Mouse (Mus musculus) C2C12 (cell line): Measurements from ENCODE around the gene Arhgef3.

Experiments used
- CEBPB ChIP-seq: IDR thresholded peaks from one replicate; pipeline ENCODE4 v1.6.1; 2011; ENCODE audit warnings: low read depth, mild to moderate bottlenecking, control low read depth, moderate library complexity
- CTCF ChIP-seq: IDR thresholded peaks from one replicate; pipeline ENCODE4 v1.5.1; 2011; ENCODE audit not compliant: control insufficient read depth, insufficient read depth, insufficient read length
- MAX ChIP-seq: IDR thresholded peaks from one replicate; pipeline ENCODE4 v1.6.1; 2011; ENCODE audit warnings: mild to moderate bottlenecking, control low read depth
- USF1 ChIP-seq: IDR thresholded peaks from one replicate; pipeline ENCODE4 v1.6.1; 2011; ENCODE audit warnings: low read depth, mild to moderate bottlenecking, control low read depth, moderate library complexity

DNA sequence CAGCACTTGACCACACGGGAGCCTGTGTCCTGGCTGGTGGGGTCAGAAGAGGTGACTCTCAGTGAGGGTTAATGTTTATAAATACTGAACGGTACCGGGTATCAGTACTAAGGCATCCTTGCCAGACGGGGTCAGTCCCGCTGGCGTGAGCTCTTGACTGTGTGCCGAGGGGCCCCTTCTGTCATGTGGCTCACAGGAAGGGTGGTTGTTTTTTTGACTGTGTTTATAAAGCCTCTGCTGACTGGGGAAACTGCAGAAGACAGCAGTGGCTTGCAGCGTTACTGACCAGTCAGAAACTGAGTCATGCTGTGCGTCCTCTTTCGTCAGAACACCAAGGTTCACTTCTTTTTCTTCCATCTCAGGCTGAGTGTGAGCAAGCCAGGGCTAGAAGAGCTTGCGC, 67.4 kb downstream of the Arhgef3 start:
- TF ChIP-seq MAX (no peak), CTCF (no peak), USF1 (no peak), CEBPB (no peak)
